Mouse (Mus musculus) thymus, adult 2 months (tissue): ENCODE results near the gene Kif5a. TPM values are rescaled to one million over a fixed set of nuclear protein-coding genes. Genes with fewer than 3 reads are reported as not detected.

Source experiments
- DNase-seq: peaks from one replicate; pipeline ENCODE4 v3.0.0; 2021
- H3K27ac ChIP-seq: fragments of 200-500 bp; 2 replicates; pipeline ENCODE4 v1.5.1; 2012; ENCODE audit warnings: low read length, control low read depth; ENCODE audit not compliant: control insufficient read depth, insufficient read depth
- H3K27me3 ChIP-seq: fragments of 200-500 bp; 2 replicates; pipeline ENCODE4 v1.6.1; 2012; ENCODE audit warnings: mild to moderate bottlenecking, low read length, moderate library complexity, mixed read lengths; ENCODE audit not compliant: control insufficient read depth, insufficient read depth
- H3K36me3 ChIP-seq: fragments of 200-500 bp; 2 replicates; pipeline ENCODE4 v1.6.1; 2012; ENCODE audit warnings: mild to moderate bottlenecking, low read length, moderate library complexity; ENCODE audit not compliant: control insufficient read depth, insufficient read depth
- H3K4me1 ChIP-seq: fragments of 200-500 bp; replicated peaks from 2 replicates; pipeline ENCODE4 v1.6.1; 2012; ENCODE audit warnings: low read length; ENCODE audit not compliant: control insufficient read depth, insufficient read depth
- H3K4me3 ChIP-seq: fragments of 200-500 bp; 2 replicates; pipeline ENCODE4 v1.5.1; 2012; ENCODE audit warnings: mild to moderate bottlenecking, low read length, control low read depth, moderate library complexity; ENCODE audit not compliant: control insufficient read depth, insufficient read depth
- CTCF ChIP-seq: fragments of 200-500 bp; IDR thresholded peaks from 2 replicates; pipeline ENCODE4 v1.5.1; 2012; ENCODE audit warnings: mild to moderate bottlenecking, control low read depth, low read length, moderate library complexity, borderline replicate concordance; ENCODE audit not compliant: control insufficient read depth, poor library complexity, insufficient read depth; ENCODE audit errors: extremely low read depth
- POLR2A ChIP-seq: fragments of 200-500 bp; IDR thresholded peaks from 2 replicates; pipeline ENCODE4 v1.6.1; 2012; ENCODE audit warnings: mild to moderate bottlenecking, low read length, control low read depth, moderate library complexity; ENCODE audit not compliant: control insufficient read depth, poor library complexity, insufficient read depth; ENCODE audit errors: extremely low read depth
- WGBS: fragments of 180-500 bp; shearing (Covaris S2); methylation state at CpG from one replicate; pipeline ENCODE4 v1.1.7; 2018; 5-methylcytosine and 5-hydroxymethylcytosine counted together
- polyA plus RNA-seq: library from polyadenylated mRNA; depleted of rRNA; stranded (reverse); fragments of >200 nt; gene quantifications from 2 replicates; pipeline ENCODE4 v1.2.3, GENCODE M21; 2012

Kif5a gene
- polyA plus RNA-seq, 1 experiment: 1.5 TPM

DNA sequence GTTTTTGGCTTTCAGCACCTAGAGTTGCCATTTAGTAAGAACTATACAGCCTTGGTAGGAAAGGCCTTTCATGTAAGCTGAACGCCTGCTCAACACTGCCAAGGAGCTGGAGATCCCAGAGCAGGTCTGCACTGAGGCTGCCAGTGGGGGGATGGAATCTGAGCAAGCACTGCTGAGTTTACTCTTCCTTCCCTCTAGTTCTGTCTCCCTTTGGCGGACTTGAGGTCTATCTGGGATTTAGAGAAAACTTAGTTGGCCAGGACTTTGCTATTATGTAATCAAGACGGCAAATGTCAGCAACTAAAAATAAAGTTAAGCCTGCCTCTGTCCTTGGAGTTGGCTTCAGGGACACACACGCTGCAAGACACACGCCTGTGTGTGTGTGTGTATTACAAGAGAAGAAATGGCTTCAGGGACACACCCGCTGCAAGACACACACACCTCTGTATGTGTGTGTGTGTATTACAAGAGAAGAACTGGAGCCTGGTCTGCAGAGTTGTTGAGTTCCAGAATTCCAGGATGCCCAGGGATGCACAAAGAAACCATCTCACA is 29.9 kb upstream of the Kif5a start:
- WGBS: 92% methylated on average over 6 of the region's 6 CpGs
- Histone ChIP-seq H3K4me3 (no peak overlapping the region), H3K27ac (no peak overlapping the region), H3K4me1 (peaks cover 12% of the 10 kb centered on the region), H3K36me3 (peaks cover 43% of the 10 kb centered on the region), H3K27me3 (no peaks in the 10 kb centered on the region)
- DNase-seq: no peak
- TF ChIP-seq POLR2A: no peak
- no peak for TF ChIP-seq CTCF

DNA sequence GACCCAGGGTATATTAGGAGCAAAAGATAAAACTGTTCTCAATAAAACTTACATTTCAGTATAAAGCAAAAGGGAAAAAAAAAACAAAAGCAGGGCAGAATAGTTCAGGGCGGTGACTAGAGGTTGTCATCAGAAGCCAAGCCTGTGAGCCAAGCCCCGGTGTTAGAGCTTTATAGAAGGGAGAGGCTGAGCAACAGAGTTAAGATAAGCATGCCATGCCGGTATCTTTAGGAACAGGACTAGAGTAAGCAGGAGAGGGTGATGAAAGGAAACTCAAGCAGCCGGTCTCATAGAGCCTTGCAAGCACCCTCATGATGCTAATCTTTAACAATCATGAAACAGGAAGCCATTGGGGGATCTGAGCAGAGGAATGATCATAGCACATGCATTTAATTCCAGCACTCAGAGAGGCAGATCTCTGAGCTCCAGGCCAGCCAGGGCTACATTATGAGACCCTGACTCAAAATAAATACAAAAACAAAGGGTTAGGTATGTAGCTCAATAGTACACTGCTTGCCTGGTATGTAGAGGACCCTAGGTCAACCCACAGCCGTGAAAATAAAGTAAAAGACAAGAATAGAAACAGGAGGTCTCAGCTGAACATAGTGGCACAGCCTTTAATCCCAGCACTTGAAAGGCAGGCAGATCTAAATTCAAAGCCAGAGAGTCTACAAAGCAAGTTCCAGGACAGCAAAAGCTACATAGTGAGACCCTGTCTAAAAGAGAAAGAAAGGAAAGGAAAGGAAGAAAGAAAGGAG is 28.9 kb upstream of the Kif5a start:
- no peaks in the 10 kb centered on the region for H3K27me3 ChIP-seq
- WGBS: 15% methylated on average over 5 of the region's 5 CpGs
- H3K4me1 ChIP-seq: peaks cover 22% of the 10 kb centered on the region
- no peak overlapping the region for H3K4me3 ChIP-seq
- DNase-seq: no peak
- H3K36me3 ChIP-seq: peaks cover 33% of the 10 kb centered on the region
- H3K27ac ChIP-seq: no peak overlapping the region
- no peak for TF ChIP-seq POLR2A

DNA sequence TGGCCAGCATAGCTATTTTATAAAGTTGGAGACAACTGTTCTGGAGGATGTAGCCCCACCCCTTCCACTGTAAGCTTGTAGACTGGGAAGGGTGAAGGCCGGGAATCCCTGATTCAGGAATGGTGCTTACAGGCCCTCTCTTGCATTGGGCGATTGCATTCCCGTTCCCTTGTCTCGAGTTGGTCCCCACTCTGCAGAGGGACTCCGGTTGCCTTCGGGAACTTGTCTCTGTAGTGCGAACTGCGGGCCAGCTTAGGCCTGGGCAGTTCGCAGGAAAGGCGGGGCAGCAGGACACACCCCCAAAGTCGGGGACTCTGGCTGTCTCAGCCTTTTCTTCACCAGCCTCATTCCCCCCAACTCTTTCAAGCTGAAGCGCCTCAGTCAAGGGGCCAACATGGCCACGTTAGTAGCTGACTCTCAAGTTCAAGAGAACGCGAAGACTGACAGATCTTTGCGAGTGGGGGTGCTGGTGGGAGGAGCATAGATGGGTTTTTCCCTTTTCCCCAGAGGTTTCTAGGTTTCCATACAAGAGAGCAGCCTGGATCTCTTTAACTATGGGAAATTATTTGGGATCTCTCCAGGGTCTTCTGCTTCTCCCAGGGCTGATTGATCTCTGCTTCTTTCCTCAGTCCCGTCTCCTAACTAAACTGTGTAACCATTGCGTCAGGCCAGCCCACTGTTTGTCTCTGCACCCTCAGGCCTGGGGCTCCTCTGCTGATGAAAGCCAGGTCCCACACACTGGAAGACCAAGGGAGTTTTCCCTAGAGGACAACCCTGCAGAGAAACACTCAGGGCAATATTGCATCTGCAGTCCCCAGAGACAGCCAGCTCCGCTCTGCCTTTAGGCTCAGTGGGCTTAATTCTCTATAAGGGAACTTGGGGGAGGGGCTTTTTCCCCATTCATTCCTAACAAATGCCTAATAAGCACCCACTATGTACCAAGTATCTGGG is 28.1 kb upstream of the Kif5a start:
- TF ChIP-seq POLR2A (peak; percentile 2; the same call in 1 of the 2 replicates), CTCF (no peak)

DNA sequence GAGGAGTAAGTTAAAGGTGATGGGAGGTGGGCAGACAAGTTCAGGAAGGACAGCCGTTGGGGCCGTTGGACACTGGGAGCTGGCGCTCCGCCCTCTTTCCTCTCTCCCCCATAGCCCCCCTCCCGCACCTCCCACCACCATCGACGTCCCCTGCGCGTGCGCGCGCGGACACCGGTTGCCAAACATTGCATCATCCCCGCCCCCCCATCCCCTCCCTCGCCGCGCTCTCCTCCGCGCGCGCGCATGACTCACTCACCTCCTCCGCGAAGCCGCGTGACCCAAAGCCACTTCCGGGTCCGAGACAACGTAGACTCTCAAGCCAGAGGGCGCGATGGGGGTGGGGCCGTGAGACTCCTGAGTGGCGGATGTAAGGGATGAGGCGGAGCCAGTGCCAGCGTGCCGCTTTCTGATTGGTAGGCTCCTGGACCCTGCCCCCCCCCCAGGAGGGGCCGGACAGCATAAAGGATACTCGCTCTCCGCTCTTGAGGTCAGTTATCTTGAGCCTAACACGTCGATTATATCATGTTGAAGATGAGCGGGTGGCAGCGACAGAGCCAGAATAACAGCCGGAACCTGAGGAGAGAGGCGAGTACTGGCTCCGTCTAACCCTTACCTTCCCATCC is 27.3 kb upstream of the Kif5a start:
- TF ChIP-seq CTCF: peak; percentile 56; the same call in 1 of the 2 replicates
- TF ChIP-seq POLR2A: peak; percentile 68; the same call in 1 of the 2 replicates
- peaks cover 27% of the 10 kb centered on the region for H3K36me3 ChIP-seq
- WGBS: under 1% methylated on average over 46 of the region's 47 CpGs
- DNase-seq: peak; percentile 99
- peaks cover 25% of the 10 kb centered on the region for H3K4me1 ChIP-seq
- H3K4me3 ChIP-seq: peak overlapping the region; percentile 66
- no peaks in the 10 kb centered on the region for H3K27me3 ChIP-seq
- peak overlapping the region; percentile 94 for H3K27ac ChIP-seq

More for the DNA sequence above, 28.1 kb upstream of the Kif5a start:
- WGBS: 7% methylated on average over 19 of the region's 19 CpGs
- Histone ChIP-seq H3K36me3 (peaks cover 31% of the 10 kb centered on the region), H3K27ac (peak overlapping the region; percentile 76), H3K4me1 (peaks cover 25% of the 10 kb centered on the region), H3K27me3 (no peaks in the 10 kb centered on the region), H3K4me3 (peak overlapping the region; percentile 66)
- peak; percentile 60 for DNase-seq

DNA sequence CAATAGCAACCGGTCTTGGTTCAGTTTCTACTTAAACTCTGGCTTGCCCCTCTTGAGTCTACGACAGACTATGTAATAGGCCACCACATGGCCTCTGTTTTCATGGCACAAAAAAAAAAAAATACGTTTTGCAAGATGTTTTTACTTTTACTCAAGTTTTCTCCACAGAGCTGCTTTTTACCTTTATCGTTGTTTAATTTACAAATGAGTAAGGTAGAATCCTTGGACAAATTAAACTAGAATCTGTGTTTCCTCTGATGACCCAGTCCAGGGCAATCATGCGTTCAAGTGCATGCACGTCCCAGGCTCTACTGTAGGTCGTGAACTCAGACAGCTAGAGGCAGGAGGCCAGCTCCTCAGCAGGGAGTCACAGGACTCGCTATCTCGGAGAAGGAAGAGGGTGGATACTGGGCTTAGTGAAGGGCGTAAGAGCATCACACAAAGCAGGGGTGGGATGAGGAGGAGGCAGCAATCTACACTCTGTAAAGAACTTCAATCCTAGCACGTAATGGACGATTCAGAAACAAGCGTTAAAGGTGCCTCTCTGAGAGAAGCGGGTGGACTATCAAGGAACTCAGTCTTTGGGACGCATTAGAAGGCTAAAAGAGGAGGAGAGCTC is 26.5 kb upstream of the Kif5a start:
- H3K27ac ChIP-seq: peak overlapping the region; percentile 94
- no peak for TF ChIP-seq POLR2A
- no peak for TF ChIP-seq CTCF
- H3K27me3 ChIP-seq: no peaks in the 10 kb centered on the region
- peak; percentile 43 for DNase-seq
- WGBS: 2% methylated on average over 15 of the region's 15 CpGs
- H3K36me3 ChIP-seq: peaks cover 23% of the 10 kb centered on the region
- peak overlapping the region; percentile 70 for H3K4me3 ChIP-seq
- H3K4me1 ChIP-seq: peaks cover 25% of the 10 kb centered on the region
